Mouse (Mus musculus): ENCODE measurements around the gene Frs2.

- no peak for TF ChIP-seq CTCF (IDR thresholded peaks at IDR 0.05; ENCODE audit: insufficient read depth, low read length)
- no peak for TF ChIP-seq POLR2A (IDR thresholded peaks at IDR 0.05; ENCODE audit: borderline replicate concordance, extremely low read depth, low read depth, low read length)
These were observed 3.9 kb upstream of the Frs2 start for GRCm38 (mm10) chr10:117152247-117152646.
